In the genomic region with DNA sequence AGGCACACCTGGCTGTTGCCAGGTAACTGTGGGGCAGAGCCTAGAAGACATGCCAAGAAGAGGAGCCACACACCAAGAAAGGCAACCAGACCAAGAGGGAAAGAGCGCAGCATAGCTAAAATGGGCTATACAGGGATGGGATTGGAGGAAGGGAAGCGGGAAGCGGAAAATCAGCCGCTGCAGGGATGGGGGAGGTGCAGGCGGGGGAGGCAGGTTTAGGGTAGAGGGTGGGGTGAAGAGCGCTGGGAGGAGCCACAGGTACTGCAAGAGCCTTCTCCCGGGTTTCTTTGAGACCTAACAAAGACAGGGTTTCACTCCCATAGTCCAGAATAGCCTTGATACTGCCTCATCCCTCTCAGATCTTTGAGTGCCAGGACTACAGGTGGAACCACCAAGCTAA, we compare ENCODE assay signal across 9 mouse cellular contexts. TPM values are rescaled to one million over a fixed set of nuclear protein-coding genes. Genes with fewer than 3 reads are reported as not detected.
DNase-seq lines count a peak whose midpoint lies in the region; ATAC-seq and TF ChIP-seq lines count a peak whose summit lies in the region.
"Had no signal": no experiment of that assay in that cellular context is flagged by ENCODE, and none has a peak within 500 bp of the region (broad histone marks: within the 10 kb centered on the region; RNA-seq: fewer than 3 reads in every experiment).

No protein-coding gene starts in this region.

- H3K4me3 ChIP-seq in ES-Bruce4 (ENCODE audit: low read depth, low read length), result peak overlapping the region; percentile 67
- H3K4me3 ChIP-seq in hindbrain, postnatal 0 days (ENCODE audit: low read length), result 0 out of 2 replicates have a peak overlapping the region, but pooled peaks have one; percentile 2

- ATAC-seq in frontal cortex, adult (ENCODE audit: low TSS enrichment), result peak; percentile 41; the same call in 1 of the 2 replicates
- peak; percentile 71; the same call in 1 of the 2 replicates for ATAC-seq in hindbrain, postnatal 0 days

- no peaks in the 10 kb centered on the region for H3K27me3 ChIP-seq in ES-Bruce4 (ENCODE audit: control insufficient read depth, insufficient read depth, low read length, poor library complexity, severe bottlenecking)
- no peaks in the 10 kb centered on the region for H3K27me3 ChIP-seq in hindbrain, postnatal 0 days (ENCODE audit: insufficient read depth, low read length)

- H3K9ac ChIP-seq in ES-Bruce4 (ENCODE audit: low read depth, poor library complexity, severe bottlenecking), result peak overlapping the region; percentile 44
- no peak overlapping the region for H3K9ac ChIP-seq in hindbrain, postnatal 0 days (replicated peaks; ENCODE audit: low read length)

- no peaks in the 10 kb centered on the region for H3K36me3 ChIP-seq in ES-Bruce4 (ENCODE audit: control insufficient read depth, insufficient read depth, low read length, poor library complexity, severe bottlenecking)
- no peaks in the 10 kb centered on the region for H3K36me3 ChIP-seq in hindbrain, postnatal 0 days (ENCODE audit: insufficient read depth, low read length)

- WGBS in hindbrain, postnatal 0 days, result 9% methylated on average over 7 of the region's 7 CpGs

- no peak for DNase-seq in frontal cortex, postnatal 25 days (ENCODE audit: low spot score in 2 of 2)
- peak; percentile 6 for DNase-seq in hindbrain, postnatal 0 days (ENCODE audit: low spot score)
- peak; percentile 28 for DNase-seq in lung, postnatal 25 days (ENCODE audit: low spot score)
- no peak for DNase-seq in T-cell, adult 2 months (ENCODE audit: low spot score)
- DNase-seq in thymus, postnatal 4 days, result no peak
- DNase-seq in thymus, postnatal 14 days, result no peak

- H3K4me2 ChIP-seq in hindbrain, postnatal 0 days (ENCODE audit: low read depth, low read length), result peak overlapping the region; percentile 34

- TF ChIP-seq POLR2A in ES-Bruce4 (IDR thresholded peaks at IDR 0.05; ENCODE audit: insufficient read depth, low read length), result peak; percentile 13

- TF ChIP-seq EP300 in ES-Bruce4 (IDR thresholded peaks at IDR 0.05; ENCODE audit: insufficient read depth, low read depth, low read length), result peak; percentile 72; the same call in 1 of the 2 replicates

- peaks cover 9% of the 10 kb centered on the region for H3K4me1 ChIP-seq in ES-Bruce4 (ENCODE audit: control insufficient read depth, insufficient read depth, low read length)
- H3K4me1 ChIP-seq in hindbrain, postnatal 0 days (ENCODE audit: insufficient read depth, low read length), result no peaks in the 10 kb centered on the region

- no peaks in the 10 kb centered on the region for H3K9me3 ChIP-seq in ES-Bruce4 (replicated peaks; ENCODE audit: control insufficient read depth, insufficient read depth, low read length, poor library complexity, severe bottlenecking)
- no peaks in the 10 kb centered on the region for H3K9me3 ChIP-seq in hindbrain, postnatal 0 days (ENCODE audit: low read length)

- no peak for TF ChIP-seq CTCF in ES-Bruce4 (IDR thresholded peaks at IDR 0.05; ENCODE audit: low read depth, low read length)
- no peak for TF ChIP-seq CTCF in hindbrain, postnatal 0 days (IDR thresholded peaks at IDR 0.05; ENCODE audit: low read depth)

- peak overlapping the region; percentile 68; the same call in 1 of the 2 replicates for H3K27ac ChIP-seq in ES-Bruce4 (ENCODE audit: insufficient read depth, low read length)
- H3K27ac ChIP-seq in hindbrain, postnatal 0 days, result no peak overlapping the region

RNA-seq across cellular contexts. Expression of a gene that starts 22.4 kb away (rescaled TPM):
- 605 and 614 TPM in 2 replicates for polyA plus RNA-seq in ES-Bruce4 (2011; ENCODE audit: insufficient read depth, insufficient read length, low read depth, missing spikeins)
- total RNA-seq in hindbrain, postnatal 0 days (2014; rRNA removed), result 222 and 291 TPM in 2 replicates
- 486 and 514 TPM in 2 replicates for polyA plus RNA-seq in hindbrain, postnatal 0 days (2015; fragmentation: Nextera tagmentation; extraction: Ambion mirVana)

RNA-seq across cellular contexts. Expression of a gene that starts 45.6 kb away (rescaled TPM):
- polyA plus RNA-seq in ES-Bruce4 (2011; ENCODE audit: insufficient read depth, insufficient read length, low read depth, missing spikeins), result not detected in 2 replicates
- total RNA-seq in hindbrain, postnatal 0 days (2014; rRNA removed), result not detected in 2 replicates
- polyA plus RNA-seq in hindbrain, postnatal 0 days (2015; fragmentation: Nextera tagmentation; extraction: Ambion mirVana), result 0.11 TPM in 2 replicates
- polyA plus RNA-seq: C2C12 had no signal

Comparison
In these comparisons a context has a peak if more than half of its experiments do, and no peak if none do; other contexts are left out.
1. DNase-seq: peak in hindbrain, postnatal 0 days (single experiment) and lung, postnatal 25 days (single experiment); none in frontal cortex, postnatal 25 days (0 of 2), T-cell, adult 2 months (single experiment), thymus, postnatal 4 days (single experiment) and thymus, postnatal 14 days (single experiment).